Mouse (Mus musculus): Measurements from ENCODE around the gene Rbak.
"Not testable (repeated sequence)": the region's sequence is repeated elsewhere in the genome, so short reads cannot be mapped to it uniquely, and the experiment has no call there.

The Rbak gene

GRCm38 (mm10) chr5:143134216-143135010 is 46.2 kb downstream of the Rbak start:
- not testable (repeated sequence) for DNase-seq (ENCODE audit: low spot score)

DNA sequence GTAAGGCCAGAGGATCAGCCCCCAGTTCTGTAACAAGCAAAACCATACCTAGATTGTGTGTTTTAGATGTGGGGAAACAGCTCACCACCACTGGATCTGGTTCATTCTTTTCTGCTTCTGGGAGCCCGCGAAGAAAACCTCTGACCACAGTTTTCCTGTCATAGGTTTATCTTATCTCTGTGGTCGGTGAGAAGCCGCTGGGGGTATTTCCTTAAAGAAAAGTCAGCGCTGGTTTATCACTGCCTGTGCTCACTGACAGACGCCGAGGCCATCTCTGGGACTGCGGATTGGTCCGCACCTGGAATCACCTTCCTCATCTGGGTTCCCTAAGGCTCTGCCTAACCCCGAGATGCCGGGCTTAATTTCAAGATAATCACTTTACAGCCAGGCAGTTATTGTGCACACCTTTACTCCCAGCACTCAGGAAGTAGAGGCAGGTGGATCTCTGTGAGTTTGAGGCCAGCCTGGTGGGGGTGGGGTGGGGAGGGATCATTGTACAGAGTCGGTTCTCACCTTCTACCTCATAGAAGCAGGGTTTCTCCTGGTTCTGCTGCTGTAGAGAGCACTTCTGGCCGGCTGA is 47.5 kb downstream of the Rbak start:
- no peak for DNase-seq (ENCODE audit: low spot score)

DNA sequence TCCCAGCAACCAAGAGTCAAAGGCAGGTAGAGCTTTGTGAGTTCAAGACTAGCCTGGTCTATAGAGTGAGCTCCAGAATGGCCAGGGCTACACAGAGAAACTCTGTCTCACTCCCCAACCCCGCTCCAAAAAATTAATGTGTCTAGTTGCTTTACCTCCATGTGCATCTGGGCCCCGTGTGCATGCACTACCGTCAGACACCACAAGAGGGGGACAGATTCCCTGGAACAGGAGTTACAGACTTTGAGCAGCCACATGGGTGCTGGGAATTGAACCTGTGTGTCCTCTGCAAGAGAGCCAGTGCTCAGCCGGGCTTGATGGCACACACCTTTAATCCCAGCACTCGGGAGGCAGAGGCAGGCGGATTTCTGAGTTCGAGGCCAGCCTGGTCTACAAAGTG is 50.2 kb downstream of the Rbak start:
- no peak for DNase-seq (ENCODE audit: low spot score)

DNA sequence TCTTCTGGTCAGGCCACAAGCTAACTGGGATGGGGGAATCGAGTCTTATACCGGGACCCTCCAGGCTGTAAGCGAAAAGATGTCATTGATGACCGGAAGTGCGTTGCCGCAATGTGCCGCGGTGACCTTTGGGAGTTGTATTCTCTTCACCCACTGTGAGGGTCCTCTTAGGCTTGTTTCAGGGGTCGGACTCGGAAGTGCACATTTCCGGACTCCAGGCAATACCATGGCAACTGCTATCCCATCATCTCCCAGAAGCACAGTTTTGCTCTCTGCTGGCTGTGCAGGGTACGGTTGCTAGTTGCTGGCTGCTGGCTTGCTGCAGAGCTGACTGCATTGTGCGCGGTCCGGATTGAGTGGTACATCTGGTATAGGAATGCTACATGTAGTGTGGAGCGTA is 51.5 kb downstream of the Rbak start:
- DNase-seq (ENCODE audit: low spot score), result no peak

DNA sequence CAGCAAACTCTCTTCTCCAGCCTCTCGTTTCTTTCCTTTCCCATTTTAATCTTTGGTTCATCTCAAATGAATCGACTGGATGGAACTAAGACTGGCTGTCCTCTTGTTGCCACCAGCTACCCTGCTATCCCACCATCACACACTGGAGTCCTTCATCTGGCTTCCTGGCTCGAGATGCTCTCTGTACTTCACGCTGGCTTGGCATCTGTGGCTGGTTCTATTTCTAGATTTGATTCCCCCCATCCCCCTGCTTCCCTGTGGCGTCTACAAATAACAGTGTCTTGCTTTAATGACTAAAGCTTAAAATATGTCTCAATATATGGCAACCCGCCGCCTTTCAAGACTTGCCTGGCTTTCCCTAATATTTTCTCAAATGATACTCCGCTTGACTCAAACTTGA is 52.7 kb downstream of the Rbak start:
- no peak for DNase-seq (ENCODE audit: low spot score)

DNA sequence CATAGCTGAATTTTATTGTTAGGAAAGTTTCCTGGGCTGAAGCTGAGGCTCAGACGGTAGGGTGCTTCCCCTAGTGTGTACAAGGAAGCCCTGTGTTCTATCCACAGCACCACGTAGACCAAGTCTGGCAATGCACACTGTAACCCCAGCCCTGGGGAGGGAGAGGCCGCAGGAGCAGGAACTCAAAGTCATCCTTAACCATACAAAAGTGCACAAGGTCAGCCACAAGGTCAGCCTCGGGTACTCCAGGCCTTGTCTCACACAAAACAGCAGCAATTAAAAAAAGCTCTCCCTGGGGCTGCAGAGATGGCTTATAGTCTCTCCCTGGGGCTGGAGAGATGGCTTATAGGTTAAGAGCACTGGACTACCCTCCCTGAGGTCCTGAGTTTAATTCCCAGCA is 53.7 kb downstream of the Rbak start:
- DNase-seq (ENCODE audit: low spot score), result no peak

GRCm38 (mm10) chr5:143126089-143126488 is 54.5 kb downstream of the Rbak start:
- DNase-seq (ENCODE audit: low spot score), result no peak

GRCm38 (mm10) chr5:143125601-143126000 is 55.0 kb downstream of the Rbak start:
- peak; percentile 35 for DNase-seq (ENCODE audit: low spot score)

DNA sequence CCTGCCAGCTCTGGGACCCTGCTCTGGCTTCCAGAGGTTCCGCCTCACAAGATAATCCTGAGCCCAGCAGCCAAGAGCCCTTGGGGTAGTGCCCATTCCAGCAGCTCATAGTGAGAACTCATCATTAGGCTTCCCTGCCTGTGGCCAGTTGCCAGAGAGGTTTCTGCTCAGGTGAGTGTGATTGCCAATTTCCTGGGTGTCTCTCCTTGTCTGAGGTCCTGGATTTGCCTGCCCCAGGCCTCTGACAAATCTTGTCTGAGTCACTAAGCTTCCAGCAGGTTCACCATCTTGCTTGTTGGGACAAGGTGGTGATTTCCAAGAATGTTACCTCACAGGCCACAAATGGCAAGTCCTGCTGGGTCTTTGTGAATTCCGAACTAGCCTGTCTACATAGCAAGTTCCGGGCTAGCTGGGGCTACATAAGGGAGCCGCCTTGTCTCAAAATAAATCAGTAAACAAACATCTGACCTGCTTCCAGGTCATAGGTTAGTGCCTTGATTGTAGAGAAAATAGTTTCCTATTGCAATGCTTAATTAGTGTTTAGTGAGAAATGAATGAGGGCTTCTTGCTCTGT is 55.7 kb downstream of the Rbak start:
- DNase-seq (ENCODE audit: low spot score), result no peak

GRCm38 (mm10) chr5:143122673-143123072 is 57.9 kb downstream of the Rbak start:
- DNase-seq (ENCODE audit: low spot score), result no peak

All from layer of hippocampus, adult 9-10 months (tissue).